Mouse (Mus musculus) kidney, embryonic 15.5 days (tissue): ENCODE results near the gene Adamtsl5. TPM values are rescaled to one million over a fixed set of nuclear protein-coding genes. Genes with fewer than 3 reads are reported as not detected.

Source experiments
- ATAC-seq: fragments of 200-750 bp; cut with Nextera tagmentation; replicated peaks from 2 replicates; pipeline ENCODE4 v1.8.0; 2017; ENCODE audit warnings: moderate TSS enrichment; ENCODE audit not compliant: low FRiP score
- H3K27ac ChIP-seq: fragments of 300-500 bp; sonication (generic); 2 replicates; pipeline ENCODE4 v1.5.1; 2015; ENCODE audit warnings: mild to moderate bottlenecking, inconsistent platforms
- H3K27me3 ChIP-seq: fragments of 300-500 bp; sonication (generic); 2 replicates; pipeline ENCODE4 v1.6.1; 2015; ENCODE audit warnings: inconsistent platforms
- H3K36me3 ChIP-seq: fragments of 300-500 bp; sonication (generic); 2 replicates; pipeline ENCODE4 v1.6.1; 2015; ENCODE audit warnings: inconsistent platforms
- H3K4me1 ChIP-seq: fragments of 300-500 bp; sonication (generic); 2 replicates; pipeline ENCODE4 v1.6.1; 2015; ENCODE audit warnings: inconsistent platforms
- H3K4me2 ChIP-seq: fragments of 300-500 bp; sonication (generic); 2 replicates; pipeline ENCODE4 v1.6.1; 2015; ENCODE audit warnings: moderate library complexity, mild to moderate bottlenecking, inconsistent platforms
- H3K4me3 ChIP-seq: fragments of 300-500 bp; sonication (generic); replicated peaks from 2 replicates; pipeline ENCODE4 v1.5.1; 2015; ENCODE audit warnings: mild to moderate bottlenecking, inconsistent platforms
- H3K9ac ChIP-seq: fragments of 300-500 bp; sonication (generic); 2 replicates; pipeline ENCODE4 v1.6.1; 2015; ENCODE audit warnings: mild to moderate bottlenecking, inconsistent platforms
- H3K9me3 ChIP-seq: fragments of 300-500 bp; sonication (generic); replicated peaks from 2 replicates; pipeline ENCODE4 v1.6.1; 2016; ENCODE audit warnings: inconsistent platforms
- WGBS: fragments of 180-500 bp; shearing (Covaris S2); methylation state at CpG from one replicate; pipeline ENCODE4 v1.1.7; 2015; ENCODE audit warnings: mixed read lengths; 5-methylcytosine and 5-hydroxymethylcytosine counted together
- polyA plus RNA-seq: library from polyadenylated mRNA; unstranded; fragments of >200 nt; fragmentation: Nextera tagmentation; extraction: Ambion mirVana; gene quantifications from 2 replicates; pipeline ENCODE4 v1.2.1, GENCODE M21; 2015

The Adamtsl5 gene
- polyA plus RNA-seq, 1 experiment from 2014 or later: 5.2 TPM

- WGBS: 76% methylated on average over 17 of the region's 17 CpGs
- H3K9ac ChIP-seq: no peak overlapping the region
- H3K27me3 ChIP-seq: no peaks in the 10 kb centered on the region
- H3K4me1 ChIP-seq: peaks cover 51% of the 10 kb centered on the region
- H3K4me3 ChIP-seq: peak overlapping the region; percentile 58
- H3K4me2 ChIP-seq: peak overlapping the region; percentile 92
- H3K27ac ChIP-seq: 0 out of 2 replicates have a peak overlapping the region, but pooled peaks have one; percentile 52
- ATAC-seq: no peak
- H3K36me3 ChIP-seq: no peaks in the 10 kb centered on the region
- H3K9me3 ChIP-seq: no peaks in the 10 kb centered on the region
Observed at GRCm38 (mm10) chr10:80324120-80325037, 23.8 kb downstream of the Adamtsl5 start.

- 3% methylated on average over 41 of the region's 46 CpGs for WGBS
- peak overlapping the region; percentile 54 for H3K9ac ChIP-seq
- no peaks in the 10 kb centered on the region for H3K9me3 ChIP-seq
- peak overlapping the region; percentile 92 for H3K4me2 ChIP-seq
- no peaks in the 10 kb centered on the region for H3K27me3 ChIP-seq
- H3K27ac ChIP-seq: peak overlapping the region; percentile 52; the same call in 1 of the 2 replicates
- H3K4me3 ChIP-seq: peak overlapping the region; percentile 58
- H3K36me3 ChIP-seq: peaks cover 8% of the 10 kb centered on the region; the same call in 1 of the 2 replicates
- H3K4me1 ChIP-seq: peaks cover 51% of the 10 kb centered on the region
- peak; percentile 37 for ATAC-seq
Observed at GRCm38 (mm10) chr10:80323261-80324119, 24.7 kb downstream of the Adamtsl5 start.

GRCm38 (mm10) chr10:80322811-80323211 is 25.4 kb downstream of the Adamtsl5 start:
- 3% methylated on average over 28 of the region's 28 CpGs for WGBS
- peak; percentile 4; the same call in 1 of the 2 replicates for ATAC-seq
- peak overlapping the region; percentile 92 for H3K4me2 ChIP-seq
- peak overlapping the region; percentile 58 for H3K4me3 ChIP-seq
- peaks cover 1% of the 10 kb centered on the region for H3K27me3 ChIP-seq
- H3K4me1 ChIP-seq: peaks cover 51% of the 10 kb centered on the region
- peak overlapping the region; percentile 54 for H3K9ac ChIP-seq
- H3K9me3 ChIP-seq: no peaks in the 10 kb centered on the region
- 0 out of 2 replicates have a peak overlapping the region, but pooled peaks have one; percentile 52 for H3K27ac ChIP-seq
- peaks cover 15% of the 10 kb centered on the region; the same call in 1 of the 2 replicates for H3K36me3 ChIP-seq

GRCm38 (mm10) chr10:80321670-80322581 is 26.3 kb downstream of the Adamtsl5 start:
- peaks cover 51% of the 10 kb centered on the region for H3K4me1 ChIP-seq
- H3K27me3 ChIP-seq: peaks cover 10% of the 10 kb centered on the region
- 94% methylated on average over 21 of the region's 21 CpGs for WGBS
- peaks cover 17% of the 10 kb centered on the region; the same call in 1 of the 2 replicates for H3K36me3 ChIP-seq
- no peak for ATAC-seq
- H3K27ac ChIP-seq: 0 out of 2 replicates have a peak overlapping the region, but pooled peaks have one; percentile 52
- H3K4me3 ChIP-seq: peak overlapping the region; percentile 58
- peak overlapping the region; percentile 92 for H3K4me2 ChIP-seq
- no peak overlapping the region for H3K9ac ChIP-seq
- no peaks in the 10 kb centered on the region for H3K9me3 ChIP-seq

GRCm38 (mm10) chr10:80321014-80321669 is 27.1 kb downstream of the Adamtsl5 start:
- peaks cover 18% of the 10 kb centered on the region for H3K27me3 ChIP-seq
- H3K27ac ChIP-seq: peak overlapping the region; percentile 64; the same call in 1 of the 2 replicates
- 68% methylated on average over 6 of the region's 6 CpGs for WGBS
- H3K9me3 ChIP-seq: no peaks in the 10 kb centered on the region
- no peak for ATAC-seq
- peaks cover 17% of the 10 kb centered on the region; the same call in 1 of the 2 replicates for H3K36me3 ChIP-seq
- H3K4me3 ChIP-seq: no peak overlapping the region
- peak overlapping the region; percentile 92 for H3K4me2 ChIP-seq
- no peak overlapping the region for H3K9ac ChIP-seq
- peaks cover 51% of the 10 kb centered on the region for H3K4me1 ChIP-seq

- no peaks in the 10 kb centered on the region for H3K9me3 ChIP-seq
- ATAC-seq: peak; percentile 30
- under 1% methylated on average over 34 of the region's 34 CpGs for WGBS
- H3K9ac ChIP-seq: peak within 1 kb of the TSS; percentile 83
- peaks cover 51% of the 10 kb centered on the region for H3K4me1 ChIP-seq
- H3K27ac ChIP-seq: peak within 1 kb of the TSS; percentile 84
- H3K4me2 ChIP-seq: peak within 1 kb of the TSS; percentile 92
- peaks cover 26% of the 10 kb centered on the region for H3K27me3 ChIP-seq
- H3K4me3 ChIP-seq: peak within 1 kb of the TSS; percentile 91
- peaks cover 17% of the 10 kb centered on the region; the same call in 1 of the 2 replicates for H3K36me3 ChIP-seq
Observed at GRCm38 (mm10) chr10:80320340-80320760, 27.9 kb downstream of the Adamtsl5 start, which contains the start of gene 2310011J03Rik. 2310011J03Rik (minus strand) TSS chr10:80320537.

GRCm38 (mm10) chr10:80317011-80317410 is 31.2 kb downstream of the Adamtsl5 start:
- peaks cover 17% of the 10 kb centered on the region; the same call in 1 of the 2 replicates for H3K36me3 ChIP-seq
- no peak for ATAC-seq
- peaks cover 51% of the 10 kb centered on the region for H3K4me1 ChIP-seq
- H3K4me3 ChIP-seq: no peak overlapping the region
- H3K27ac ChIP-seq: no peak overlapping the region
- peaks cover 59% of the 10 kb centered on the region for H3K27me3 ChIP-seq
- no peak overlapping the region for H3K4me2 ChIP-seq
- H3K9me3 ChIP-seq: no peaks in the 10 kb centered on the region
- WGBS: 42% methylated on average over 10 of the region's 10 CpGs
- H3K9ac ChIP-seq: 0 out of 2 replicates have a peak overlapping the region, but pooled peaks have one; percentile 23

GRCm38 (mm10) chr10:80316359-80316781 is 31.8 kb downstream of the Adamtsl5 start:
- Histone ChIP-seq H3K27ac (no peak overlapping the region), H3K4me2 (no peak overlapping the region), H3K9ac (no peak overlapping the region), H3K27me3 (peaks cover 66% of the 10 kb centered on the region), H3K4me3 (no peak overlapping the region), H3K9me3 (no peaks in the 10 kb centered on the region), H3K4me1 (peaks cover 44% of the 10 kb centered on the region), H3K36me3 (peaks cover 17% of the 10 kb centered on the region; the same call in 1 of the 2 replicates)
- 19% methylated on average over 11 of the region's 11 CpGs for WGBS
- ATAC-seq: no peak

- H3K9ac ChIP-seq: peak overlapping the region; percentile 23; the same call in 1 of the 2 replicates
- WGBS: 35% methylated on average over 27 of the region's 27 CpGs
Observed at GRCm38 (mm10) chr10:80315315-80315714, 32.9 kb downstream of the Adamtsl5 start.

GRCm38 (mm10) chr10:80314494-80315001 is 33.7 kb downstream of the Adamtsl5 start:
- H3K36me3 ChIP-seq: peaks cover 17% of the 10 kb centered on the region; the same call in 1 of the 2 replicates
- 52% methylated on average over 16 of the region's 16 CpGs for WGBS

More at GRCm38 (mm10) chr10:80315315-80315714, 32.9 kb downstream of the Adamtsl5 start:
- Histone ChIP-seq H3K4me1 (peaks cover 39% of the 10 kb centered on the region), H3K27me3 (peaks cover 76% of the 10 kb centered on the region), H3K27ac (no peak overlapping the region), H3K9me3 (no peaks in the 10 kb centered on the region), H3K4me3 (no peak overlapping the region), H3K4me2 (no peak overlapping the region), H3K36me3 (peaks cover 17% of the 10 kb centered on the region; the same call in 1 of the 2 replicates)
- ATAC-seq: no peak

More at GRCm38 (mm10) chr10:80314494-80315001, 33.7 kb downstream of the Adamtsl5 start:
- H3K9ac ChIP-seq: no peak overlapping the region
- H3K27me3 ChIP-seq: peaks cover 79% of the 10 kb centered on the region
- peaks cover 35% of the 10 kb centered on the region for H3K4me1 ChIP-seq
- no peak overlapping the region for H3K4me3 ChIP-seq
- H3K4me2 ChIP-seq: no peak overlapping the region
- H3K9me3 ChIP-seq: no peaks in the 10 kb centered on the region
- H3K27ac ChIP-seq: no peak overlapping the region
- no peak for ATAC-seq
